Mouse (Mus musculus): ENCODE data around the gene Atad3a. TPM values are rescaled to one million over a fixed set of nuclear protein-coding genes. Genes with fewer than 3 reads are reported as not detected.
A peak's percentile ranks its signal among the peaks of the same experiment; 100 is the strongest.

Atad3a gene
- total RNA-seq, 2 experiments from 2014 or later: 44.4 to 46.1 TPM

- no peak for DNase-seq (ENCODE audit: low spot score in 2 of 2)
Observed at GRCm38 (mm10) chr4:155739741-155740636, 20.9 kb downstream of the Atad3a start.

- DNase-seq (ENCODE audit: low spot score in 2 of 2): no peak
Observed at GRCm38 (mm10) chr4:155739152-155739551, 21.7 kb downstream of the Atad3a start.

GRCm38 (mm10) chr4:155738262-155738661, 22.6 kb downstream of the Atad3a start:
- no peak for DNase-seq (ENCODE audit: low spot score in 2 of 2)

GRCm38 (mm10) chr4:155736421-155736820, 24.5 kb downstream of the Atad3a start:
- no peak for DNase-seq (ENCODE audit: low spot score in 2 of 2)

- DNase-seq (ENCODE audit: low spot score in 2 of 2): no peak
Observed at GRCm38 (mm10) chr4:155735788-155736187, 25.1 kb downstream of the Atad3a start.

- peak; percentile 33 to 62 for DNase-seq (ENCODE audit: low spot score in 2 of 2)
Observed at GRCm38 (mm10) chr4:155734951-155735702, 25.8 kb downstream of the Atad3a start.

- peak; percentile 75 to 90 for DNase-seq (ENCODE audit: low spot score in 2 of 2)
Observed at GRCm38 (mm10) chr4:155734350-155734941, 26.4 kb downstream of the Atad3a start, which contains the start of gene Tmem240. Tmem240 (plus strand) TSS chr4:155734800.

- no peak for DNase-seq (ENCODE audit: low spot score in 2 of 2)
Observed at GRCm38 (mm10) chr4:155733267-155733666, 27.6 kb downstream of the Atad3a start.

- DNase-seq (ENCODE audit: low spot score in 2 of 2): no peak
Observed at GRCm38 (mm10) chr4:155727993-155728392, 32.9 kb downstream of the Atad3a start.

- DNase-seq (ENCODE audit: low spot score in 2 of 2): no peak
Observed at GRCm38 (mm10) chr4:155721668-155722083, 39.2 kb downstream of the Atad3a start.

GRCm38 (mm10) chr4:155710521-155711252, 50.2 kb downstream of the Atad3a start:
- no peak for DNase-seq (ENCODE audit: low spot score in 2 of 2)

GRCm38 (mm10) chr4:155708988-155709387, 51.9 kb downstream of the Atad3a start:
- DNase-seq (ENCODE audit: low spot score in 2 of 2): no peak

- DNase-seq (ENCODE audit: low spot score in 2 of 2): no peak
Observed at GRCm38 (mm10) chr4:155708582-155708981, 52.3 kb downstream of the Atad3a start.

- no peak for DNase-seq (ENCODE audit: low spot score in 2 of 2)
Observed at GRCm38 (mm10) chr4:155705592-155705929, 55.3 kb downstream of the Atad3a start.

GRCm38 (mm10) chr4:155704721-155705591, 55.9 kb downstream of the Atad3a start, which contains the start of gene Ssu72:
Ssu72 (plus strand) TSS chr4:155704800.
- DNase-seq (ENCODE audit: low spot score in 2 of 2): peak; percentile 89 to 93

- DNase-seq (ENCODE audit: low spot score in 2 of 2): no peak
Observed at GRCm38 (mm10) chr4:155703425-155703929, 57.4 kb downstream of the Atad3a start.

- no peak for DNase-seq (ENCODE audit: low spot score in 2 of 2)
Observed at GRCm38 (mm10) chr4:155700425-155700824, 60.5 kb downstream of the Atad3a start.

- no peak for DNase-seq (ENCODE audit: low spot score in 2 of 2)
Observed at GRCm38 (mm10) chr4:155696261-155697255, 64.3 kb downstream of the Atad3a start.
